Mouse (Mus musculus): ENCODE data around the gene Fam72a.

DNA sequence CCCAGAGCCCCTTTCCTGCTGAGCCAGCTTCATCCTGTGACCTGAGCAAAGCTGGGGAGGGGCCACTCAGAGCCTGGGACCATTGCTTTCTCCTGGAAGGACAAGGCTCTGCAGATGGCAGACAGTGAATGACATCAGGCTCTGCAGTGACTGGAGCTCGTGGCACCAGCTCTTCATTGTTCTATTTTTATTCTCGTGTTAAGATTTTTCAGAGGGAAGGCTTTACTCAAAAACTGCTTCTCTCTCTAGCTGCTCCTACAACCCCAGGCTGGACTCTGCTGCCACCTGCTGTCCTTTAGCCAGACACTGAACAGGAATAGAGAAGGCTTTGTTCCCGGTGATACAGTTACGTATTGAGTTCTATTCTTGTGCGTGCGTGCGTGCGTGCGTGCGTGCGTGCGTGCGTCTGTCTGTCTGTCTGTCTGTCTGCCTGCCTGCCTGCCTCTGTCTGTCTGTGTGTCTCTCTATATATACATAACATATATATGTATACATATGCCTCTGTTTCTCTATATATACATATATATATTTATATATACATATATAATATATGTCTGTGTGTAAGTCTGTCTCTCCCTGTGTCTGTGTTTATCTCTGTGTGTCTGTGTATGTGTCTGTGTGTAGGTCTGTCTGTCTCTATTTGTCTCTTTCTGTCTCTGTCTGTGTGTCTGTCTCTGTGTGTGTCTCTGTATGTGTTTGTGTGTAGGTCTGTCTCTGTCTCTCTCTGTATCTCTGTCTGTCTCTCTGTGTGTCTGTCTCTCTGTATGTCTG is 27.5 kb downstream of the Fam72a start:
- TF ChIP-seq CTCF (IDR thresholded peaks at IDR 0.05; ENCODE audit: low read depth): peak; percentile 88
- no peak for TF ChIP-seq EP300 (IDR thresholded peaks at IDR 0.05; ENCODE audit: low read depth)

Data from liver, embryonic 14.5 days (tissue).